Mouse (Mus musculus) bone marrow macrophage, adult 2 months (primary cell): Measurements from ENCODE around the gene Cym.

Experiments used
- CTCF ChIP-seq: IDR thresholded peaks from 2 replicates; pipeline ENCODE4 v1.5.1; 2012; ENCODE audit warnings: low read depth, mild to moderate bottlenecking, low read length, moderate library complexity
- POLR2A ChIP-seq: IDR thresholded peaks from 2 replicates; pipeline ENCODE4 v1.6.1; 2012; ENCODE audit warnings: mild to moderate bottlenecking, low read depth, low read length, borderline replicate concordance

- TF ChIP-seq POLR2A, result no peak
- no peak for TF ChIP-seq CTCF
Measured at GRCm38 (mm10) chr3:107182756-107183155, 38.8 kb downstream of the Cym start, which contains the start of gene Kcna10.
